Mouse (Mus musculus) thymus, adult 2 months (tissue): ENCODE measurements at regions not wholly inside any gene's neighbourhood (a gene's known extent, or its start where the extent isn't known, plus 50 kb on each side); places are given as distances from the start of the nearest gene placed in this dataset.

Experiments
- CTCF ChIP-seq: fragments of 200-500 bp; IDR thresholded peaks from 2 replicates; pipeline ENCODE4 v1.5.1; 2012; ENCODE audit warnings: mild to moderate bottlenecking, control low read depth, low read length, moderate library complexity, borderline replicate concordance; ENCODE audit not compliant: control insufficient read depth, poor library complexity, insufficient read depth; ENCODE audit errors: extremely low read depth
- POLR2A ChIP-seq: fragments of 200-500 bp; IDR thresholded peaks from 2 replicates; pipeline ENCODE4 v1.6.1; 2012; ENCODE audit warnings: mild to moderate bottlenecking, low read length, control low read depth, moderate library complexity; ENCODE audit not compliant: control insufficient read depth, poor library complexity, insufficient read depth; ENCODE audit errors: extremely low read depth

DNA sequence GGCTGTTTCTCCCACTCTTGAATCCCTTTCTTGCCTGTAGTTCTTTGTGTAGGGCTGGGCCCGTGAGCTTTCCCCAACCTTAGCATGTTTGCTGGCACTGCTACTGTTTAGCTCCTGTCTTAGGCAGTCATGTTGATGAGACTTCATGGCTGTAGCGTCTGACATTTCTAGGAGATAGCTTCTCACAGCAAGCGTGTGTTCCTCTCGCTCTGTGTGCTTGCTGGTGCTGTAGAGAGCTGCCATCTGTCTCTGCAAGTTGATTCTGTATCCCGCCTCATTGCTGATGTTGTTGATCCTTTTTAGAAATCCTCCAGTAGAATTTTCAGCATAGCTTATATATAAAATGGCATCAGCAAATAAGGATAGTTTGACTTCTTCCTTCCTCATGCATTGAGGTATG lies 116.0 kb upstream of the Irx3 start:
- no peak for TF ChIP-seq POLR2A
- TF ChIP-seq CTCF: no peak
